Mouse (Mus musculus): ENCODE measurements around the gene Utp20. TPM values are rescaled to one million over a fixed set of nuclear protein-coding genes. Genes with fewer than 3 reads are reported as not detected.

Utp20 gene
- polyA plus RNA-seq, 1 experiment from 2014 or later = 9.7 TPM

DNA sequence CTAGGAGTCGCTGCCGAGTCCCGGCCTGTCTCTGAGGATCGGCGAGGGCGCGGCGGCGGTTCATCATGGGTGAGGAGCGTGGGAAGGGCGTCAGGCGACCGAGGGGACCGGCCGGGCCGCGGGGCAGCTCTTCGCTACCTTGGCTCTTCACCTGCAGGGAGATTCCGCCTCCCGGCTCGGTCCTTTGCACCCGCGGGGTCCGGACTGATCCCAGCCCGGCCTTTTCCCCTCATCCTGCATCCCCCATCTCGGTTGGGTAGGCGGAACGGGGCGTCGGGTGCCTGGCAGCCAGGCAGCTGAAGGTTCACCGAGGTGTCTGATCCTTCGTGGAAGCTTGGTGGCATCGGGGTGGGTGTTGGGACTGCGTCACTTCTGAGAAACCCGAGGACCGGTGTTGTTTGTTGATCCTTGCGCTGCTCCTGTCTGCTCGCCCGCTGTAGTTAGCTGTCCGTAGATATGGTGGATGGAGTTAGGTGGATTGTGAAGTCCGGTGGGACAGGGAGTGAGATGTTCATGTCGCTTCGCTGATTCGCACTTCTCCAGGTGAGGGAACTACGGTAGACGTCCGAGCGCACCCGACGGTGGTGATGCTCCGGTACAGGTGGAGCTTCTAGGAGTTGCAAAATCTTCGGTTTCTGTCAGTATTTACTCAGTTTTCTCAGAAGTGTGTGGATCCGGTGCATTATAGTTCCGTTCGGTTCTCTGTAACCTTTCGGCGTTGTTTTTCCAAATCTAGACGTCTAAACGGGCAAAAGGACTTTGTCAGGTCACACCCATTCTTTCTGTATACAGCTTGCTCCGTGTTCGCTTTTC, 94.9 kb downstream of the Utp20 start:
- H3K36me3 ChIP-seq (replicated peaks) = no peaks in the 10 kb centered on the region
- ATAC-seq (replicated peaks) = no peak
- WGBS = 3% methylated on average over 60 of the region's 61 CpGs
- peak overlapping the region; percentile 90 for H3K4me2 ChIP-seq
- peak overlapping the region; percentile 76 for H3K27ac ChIP-seq
- H3K9me3 ChIP-seq = no peaks in the 10 kb centered on the region
- peaks cover 3% of the 10 kb centered on the region; the same call in 1 of the 2 replicates for H3K27me3 ChIP-seq (replicated peaks)
- peak overlapping the region; percentile 98 for H3K4me3 ChIP-seq
- H3K9ac ChIP-seq = peak overlapping the region; percentile 94
- peaks cover 18% of the 10 kb centered on the region for H3K4me1 ChIP-seq

DNA sequence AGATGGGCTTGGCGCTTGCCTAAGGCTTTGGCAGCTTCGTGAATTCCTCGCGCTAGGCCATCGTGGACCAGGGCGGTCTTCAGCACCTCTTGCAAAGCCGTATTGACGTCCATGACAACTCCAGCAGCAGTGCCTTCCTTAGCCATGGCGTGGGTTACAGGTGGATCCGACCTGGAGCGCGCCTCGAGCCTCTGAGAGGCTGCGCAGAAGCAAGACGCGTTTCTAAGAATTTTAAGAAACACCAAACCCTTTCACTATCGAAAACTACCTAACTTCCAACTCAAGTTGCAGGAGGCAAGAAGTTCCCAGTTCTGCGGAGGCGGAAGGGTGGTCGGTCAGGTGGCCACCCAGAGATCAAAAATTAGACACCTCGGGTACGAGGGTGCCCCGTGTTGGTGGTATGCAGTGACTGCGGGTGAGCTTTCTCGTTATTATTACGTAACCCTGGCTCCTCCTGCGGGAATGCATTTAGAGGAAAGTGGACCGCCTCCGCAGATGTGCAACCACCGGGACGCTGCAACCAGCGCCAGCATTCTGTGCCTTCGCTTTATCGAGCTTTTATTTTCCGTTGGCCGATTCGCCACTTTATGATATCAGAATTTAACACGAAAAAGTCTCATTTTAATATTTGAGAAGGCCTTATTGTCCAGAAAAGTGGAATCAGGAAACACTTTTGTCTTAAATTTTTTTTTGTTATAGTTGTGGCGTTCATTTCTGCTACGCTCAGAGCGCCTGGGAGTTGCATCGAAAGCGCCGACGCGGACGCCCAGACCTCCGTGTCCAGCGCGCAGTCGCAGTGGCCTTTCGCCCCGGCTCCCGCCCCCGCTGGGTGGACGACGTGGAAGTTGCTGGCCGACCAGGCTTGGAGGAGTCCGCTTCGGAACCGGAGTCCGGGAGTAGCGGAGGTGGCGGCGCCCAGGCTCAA, 95.8 kb downstream of the Utp20 start, which contains the start of gene Arl1:
TSS of gene Arl1 (plus strand) at position 288 of the 925 bp plus-strand sequence.
- Histone ChIP-seq H3K27ac (peak within 1 kb of the TSS; percentile 76), H3K9ac (peak within 1 kb of the TSS; percentile 94), H3K4me1 (peaks cover 18% of the 10 kb centered on the region), H3K9me3 (no peaks in the 10 kb centered on the region), H3K27me3 (replicated peaks) (peaks cover 3% of the 10 kb centered on the region; the same call in 1 of the 2 replicates), H3K4me2 (peak within 1 kb of the TSS; percentile 90), H3K36me3 (replicated peaks) (no peaks in the 10 kb centered on the region), H3K4me3 (peak within 1 kb of the TSS; percentile 98)
- WGBS = under 1% methylated on average over 65 of the region's 65 CpGs
- ATAC-seq (replicated peaks) = peak; percentile 98

DNA sequence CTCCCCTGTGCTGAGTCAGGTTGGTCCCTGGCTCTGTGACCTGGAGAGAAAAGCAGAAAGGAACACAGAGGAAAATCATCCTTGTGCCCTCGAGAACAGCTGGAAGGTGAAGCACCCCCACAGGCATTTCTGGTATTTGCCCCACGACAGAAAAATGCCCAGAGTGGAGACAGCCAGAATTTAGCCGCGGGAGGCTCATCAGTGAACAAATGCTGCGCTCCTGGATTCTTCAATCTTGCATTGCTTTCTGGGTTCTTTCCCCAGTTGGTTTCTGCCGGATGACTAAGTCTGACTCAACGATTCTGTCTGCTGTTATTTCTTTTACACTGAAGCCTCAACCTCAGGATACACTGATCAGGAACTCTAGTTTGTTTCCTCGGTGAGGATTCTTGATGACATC, 98.4 kb downstream of the Utp20 start:
- WGBS = 83% methylated on average over 8 of the region's 8 CpGs
- H3K4me2 ChIP-seq = no peak overlapping the region
- no peak overlapping the region for H3K9ac ChIP-seq
- ATAC-seq (replicated peaks) = no peak
- H3K27me3 ChIP-seq (replicated peaks) = peaks cover 3% of the 10 kb centered on the region; the same call in 1 of the 2 replicates
- no peak overlapping the region for H3K27ac ChIP-seq
- no peak overlapping the region for H3K4me3 ChIP-seq
- no peaks in the 10 kb centered on the region for H3K9me3 ChIP-seq
- H3K4me1 ChIP-seq = peaks cover 17% of the 10 kb centered on the region
- H3K36me3 ChIP-seq (replicated peaks) = no peaks in the 10 kb centered on the region

DNA sequence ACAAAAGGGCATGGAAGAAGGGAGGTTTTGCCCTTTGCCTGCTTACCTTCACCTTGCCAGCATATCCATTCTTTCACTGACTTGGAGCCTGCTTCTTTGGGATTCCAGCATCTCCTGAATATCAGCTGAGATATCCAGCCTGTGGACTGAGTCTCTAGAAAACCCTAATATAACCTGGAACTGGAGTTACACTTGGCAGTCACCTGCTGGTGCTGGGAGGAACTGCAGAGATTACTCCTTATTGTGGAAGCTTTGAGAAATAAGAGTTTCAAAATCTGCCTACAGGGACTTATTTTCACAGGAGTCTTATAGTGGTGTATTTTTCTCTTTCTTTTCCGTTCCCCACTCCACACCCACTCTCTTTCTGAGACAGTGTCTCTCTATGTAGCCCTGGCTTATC, 99.5 kb downstream of the Utp20 start:
- no peaks in the 10 kb centered on the region for H3K9me3 ChIP-seq
- no peak overlapping the region for H3K27ac ChIP-seq
- no peak overlapping the region for H3K4me2 ChIP-seq
- no peaks in the 10 kb centered on the region for H3K36me3 ChIP-seq (replicated peaks)
- WGBS = 34% methylated on average over 1 of the region's 1 CpGs
- no peak for ATAC-seq (replicated peaks)
- H3K9ac ChIP-seq = no peak overlapping the region
- peaks cover 3% of the 10 kb centered on the region; the same call in 1 of the 2 replicates for H3K27me3 ChIP-seq (replicated peaks)
- peaks cover 8% of the 10 kb centered on the region for H3K4me1 ChIP-seq
- H3K4me3 ChIP-seq = no peak overlapping the region

DNA sequence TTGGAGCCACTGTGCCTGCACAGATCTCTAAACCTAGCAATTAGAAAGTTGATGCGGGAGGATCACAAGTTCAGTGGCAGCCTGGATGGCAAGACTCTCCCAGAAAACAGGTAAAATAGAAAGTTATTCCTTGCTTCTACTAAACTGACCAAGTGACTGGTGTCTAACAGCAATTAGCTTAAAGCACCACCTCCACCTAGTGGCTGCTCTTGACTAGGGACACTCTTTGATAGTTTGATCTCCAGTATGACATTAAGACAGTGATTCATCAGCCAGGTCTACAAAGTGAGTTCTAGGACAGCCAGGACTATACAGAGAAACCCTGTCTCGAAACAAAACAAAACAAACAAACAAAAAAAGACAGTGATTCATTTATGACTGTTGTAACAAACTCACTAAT, 101.3 kb downstream of the Utp20 start:
- Histone ChIP-seq H3K9me3 (no peaks in the 10 kb centered on the region), H3K27me3 (replicated peaks) (peaks cover 3% of the 10 kb centered on the region; the same call in 1 of the 2 replicates), H3K9ac (no peak overlapping the region), H3K36me3 (replicated peaks) (no peaks in the 10 kb centered on the region), H3K4me1 (peaks cover 3% of the 10 kb centered on the region), H3K4me3 (no peak overlapping the region), H3K4me2 (no peak overlapping the region), H3K27ac (no peak overlapping the region)
- no peak for ATAC-seq (replicated peaks)
- 72% methylated on average over 2 of the region's 2 CpGs for WGBS

DNA sequence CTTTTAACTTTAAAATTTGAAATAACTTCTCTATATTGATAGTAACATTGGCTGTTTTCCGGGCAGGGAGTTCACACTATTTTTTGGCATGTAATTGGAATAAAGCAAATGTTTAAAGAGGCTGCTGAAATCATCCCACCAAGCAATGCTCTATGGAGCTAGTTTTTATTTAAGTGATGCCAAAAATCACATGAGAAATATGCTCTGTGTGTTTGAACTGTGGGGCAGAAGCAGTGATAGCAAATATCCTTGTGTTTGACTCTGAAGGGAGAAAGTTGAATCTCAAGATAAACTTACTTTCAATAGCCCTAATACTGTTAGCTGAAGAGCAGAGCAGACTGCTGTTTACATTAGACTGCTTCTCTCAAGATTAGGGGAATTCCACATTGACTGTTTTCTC, 107.0 kb downstream of the Utp20 start:
- H3K4me1 ChIP-seq = no peaks in the 10 kb centered on the region
- 83% methylated on average over 1 of the region's 1 CpGs for WGBS
- no peaks in the 10 kb centered on the region for H3K27me3 ChIP-seq (replicated peaks)
- no peak overlapping the region for H3K4me2 ChIP-seq
- no peaks in the 10 kb centered on the region for H3K9me3 ChIP-seq
- H3K36me3 ChIP-seq (replicated peaks) = no peaks in the 10 kb centered on the region
- H3K9ac ChIP-seq = no peak overlapping the region
- ATAC-seq (replicated peaks) = no peak
- H3K27ac ChIP-seq = no peak overlapping the region
- no peak overlapping the region for H3K4me3 ChIP-seq

DNA sequence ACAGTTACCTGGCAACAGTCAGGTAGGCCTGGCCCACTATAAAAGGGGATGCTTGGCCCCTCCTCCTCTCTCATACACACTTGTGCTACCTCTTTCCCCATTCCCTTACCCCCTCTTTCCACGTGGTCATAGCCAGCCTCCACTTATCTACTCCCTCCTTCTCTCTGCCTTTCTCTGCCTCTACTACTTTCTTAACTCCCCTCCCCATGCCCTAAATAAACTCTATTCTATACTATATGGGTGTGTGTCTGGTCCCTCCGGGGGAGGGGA, 108.9 kb downstream of the Utp20 start:
- no peaks in the 10 kb centered on the region for H3K27me3 ChIP-seq (replicated peaks)
- H3K4me1 ChIP-seq = no peaks in the 10 kb centered on the region
- no peak overlapping the region for H3K9ac ChIP-seq
- no peak for ATAC-seq (replicated peaks)
- H3K4me2 ChIP-seq = no peak overlapping the region
- H3K36me3 ChIP-seq (replicated peaks) = no peaks in the 10 kb centered on the region
- WGBS = 45% methylated on average over 2 of the region's 2 CpGs
- H3K27ac ChIP-seq = no peak overlapping the region
- H3K4me3 ChIP-seq = no peak overlapping the region
- H3K9me3 ChIP-seq = no peaks in the 10 kb centered on the region

DNA sequence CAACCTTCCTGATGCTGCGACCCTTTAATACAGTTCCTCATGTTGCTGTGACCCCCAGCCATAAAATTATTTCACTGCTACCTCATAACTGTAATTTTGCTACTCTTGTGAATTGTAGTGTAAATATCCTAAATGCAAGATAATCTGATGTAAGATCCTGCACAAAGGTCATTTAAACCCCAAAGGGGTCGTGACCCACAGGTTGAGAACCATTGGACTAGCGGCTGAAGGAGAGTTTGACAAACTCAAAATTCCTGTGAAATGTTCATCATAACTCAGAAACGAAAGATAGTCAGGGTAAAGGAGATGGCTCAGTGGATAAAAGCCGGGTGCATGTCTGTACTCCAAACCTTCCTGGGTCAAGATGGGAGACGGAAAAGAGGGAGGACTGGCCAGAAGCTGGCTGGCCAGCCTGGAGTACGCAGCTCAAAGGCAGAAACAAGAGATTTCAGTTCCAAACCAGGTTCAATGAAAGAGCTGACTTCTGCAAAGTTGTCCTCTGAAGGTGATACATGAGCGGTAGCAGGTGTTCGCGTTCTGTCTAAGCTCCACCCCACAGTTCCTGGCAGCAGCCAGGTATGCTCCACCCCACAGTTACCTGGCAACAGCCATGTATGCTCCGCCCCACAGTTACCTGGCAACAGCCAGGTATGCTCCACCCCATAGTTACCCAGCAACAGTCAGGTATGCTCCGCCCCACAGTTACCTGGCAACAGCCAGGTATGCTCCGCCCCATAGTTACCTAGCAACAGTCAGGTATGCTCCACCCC, 109.4 kb downstream of the Utp20 start:
- no peak for ATAC-seq (replicated peaks)
- 60% methylated on average over 13 of the region's 13 CpGs for WGBS
- Histone ChIP-seq H3K27me3 (replicated peaks) (no peaks in the 10 kb centered on the region), H3K4me1 (no peaks in the 10 kb centered on the region), H3K27ac (no peak overlapping the region), H3K4me2 (no peak overlapping the region), H3K4me3 (no peak overlapping the region), H3K9ac (no peak overlapping the region), H3K9me3 (no peaks in the 10 kb centered on the region), H3K36me3 (replicated peaks) (no peaks in the 10 kb centered on the region)

DNA sequence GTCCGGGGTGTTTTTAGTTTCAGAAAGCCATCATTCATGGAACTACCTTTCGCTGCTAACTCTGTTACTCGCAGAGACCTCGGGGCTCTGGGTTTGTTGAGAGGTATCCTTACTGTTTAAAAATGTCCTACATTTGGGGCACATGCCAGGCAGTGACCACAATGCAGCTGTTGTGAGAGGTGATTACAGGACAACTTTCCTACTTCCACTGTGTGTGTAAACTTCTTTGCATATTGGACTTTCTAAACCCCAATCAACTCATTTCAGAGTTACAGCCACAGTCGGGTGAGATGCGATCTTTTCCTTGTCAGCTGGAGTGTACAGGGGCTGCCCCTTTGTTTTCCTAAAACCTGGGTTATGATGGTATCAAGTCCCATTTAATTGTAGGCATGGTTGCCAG, 111.0 kb downstream of the Utp20 start:
- H3K9ac ChIP-seq = no peak overlapping the region
- H3K4me2 ChIP-seq = no peak overlapping the region
- 77% methylated on average over 6 of the region's 6 CpGs for WGBS
- no peaks in the 10 kb centered on the region for H3K9me3 ChIP-seq
- no peaks in the 10 kb centered on the region for H3K27me3 ChIP-seq (replicated peaks)
- no peak overlapping the region for H3K27ac ChIP-seq
- no peaks in the 10 kb centered on the region for H3K36me3 ChIP-seq (replicated peaks)
- ATAC-seq (replicated peaks) = no peak
- H3K4me1 ChIP-seq = no peaks in the 10 kb centered on the region
- H3K4me3 ChIP-seq = no peak overlapping the region

DNA sequence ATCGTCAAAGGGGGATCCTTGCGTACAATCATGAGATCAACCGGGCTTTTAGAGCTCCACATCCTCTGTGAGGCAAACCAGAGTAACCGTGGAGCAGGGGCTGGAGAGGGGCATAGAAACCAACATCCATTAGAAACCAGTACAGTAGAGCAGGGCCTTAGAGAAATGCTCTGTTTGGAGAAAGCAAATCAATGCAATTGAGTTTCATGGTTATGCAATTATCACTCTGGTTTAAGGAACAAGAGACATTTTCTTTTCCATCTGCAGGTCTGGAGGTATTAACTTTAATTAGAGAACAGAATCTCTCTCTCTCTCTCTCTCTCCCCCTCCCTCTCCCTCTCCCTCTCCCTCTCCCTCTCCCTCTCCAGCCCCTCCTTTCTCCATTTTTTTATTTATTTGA, 111.9 kb downstream of the Utp20 start:
- Histone ChIP-seq H3K36me3 (replicated peaks) (no peaks in the 10 kb centered on the region), H3K9ac (no peak overlapping the region), H3K9me3 (no peaks in the 10 kb centered on the region), H3K4me2 (no peak overlapping the region), H3K4me1 (no peaks in the 10 kb centered on the region), H3K4me3 (no peak overlapping the region), H3K27ac (no peak overlapping the region), H3K27me3 (replicated peaks) (no peaks in the 10 kb centered on the region)
- 91% methylated on average over 4 of the region's 4 CpGs for WGBS
- no peak for ATAC-seq (replicated peaks)

DNA sequence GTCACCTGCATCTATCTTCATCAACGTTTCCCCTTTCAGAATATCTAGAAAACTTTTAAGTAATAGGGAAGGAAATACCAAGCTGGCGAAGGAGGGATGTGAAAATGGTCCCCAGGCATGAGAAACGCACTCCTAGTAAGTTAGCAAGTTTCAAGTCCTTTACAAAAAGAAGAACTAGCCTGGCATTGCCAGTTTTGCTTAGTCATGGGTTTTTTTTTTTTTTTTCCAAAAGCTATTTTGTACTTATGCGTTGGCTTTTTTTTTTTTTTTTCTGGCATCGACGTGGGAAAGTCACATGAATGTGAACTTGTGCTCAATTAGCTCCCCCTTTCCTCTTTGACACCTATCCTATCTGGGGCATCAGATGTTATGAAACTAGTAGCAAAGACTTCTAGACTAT, 114.2 kb downstream of the Utp20 start:
- H3K9me3 ChIP-seq = no peaks in the 10 kb centered on the region
- no peak overlapping the region for H3K9ac ChIP-seq
- no peak overlapping the region for H3K4me3 ChIP-seq
- H3K4me1 ChIP-seq = no peaks in the 10 kb centered on the region
- H3K27me3 ChIP-seq (replicated peaks) = no peaks in the 10 kb centered on the region
- ATAC-seq (replicated peaks) = no peak
- H3K4me2 ChIP-seq = no peak overlapping the region
- no peak overlapping the region for H3K27ac ChIP-seq
- WGBS = 82% methylated on average over 6 of the region's 6 CpGs
- no peaks in the 10 kb centered on the region for H3K36me3 ChIP-seq (replicated peaks)

All from midbrain, embryonic 15.5 days (tissue).